Mouse (Mus musculus) liver, adult 2 months (tissue): ENCODE measurements at regions not wholly inside any gene's neighbourhood (a gene's known extent, or its start where the extent isn't known, plus 50 kb on each side); places are given as distances from the start of the nearest gene placed in this dataset.

Experiments
- DNase-seq: peaks from one replicate; pipeline ENCODE4 v3.0.0-alpha.2; 2011; ENCODE audit warnings: low read depth, low spot score; ENCODE audit errors: extremely low read depth
- H3K27ac ChIP-seq: fragments of 200-500 bp; replicated peaks from 2 replicates; pipeline ENCODE4 v1.5.1; 2012; ENCODE audit warnings: low read depth, mild to moderate bottlenecking, control low read depth, inconsistent platforms, low read length; ENCODE audit not compliant: insufficient read depth
- H3K27me3 ChIP-seq: fragments of 200-500 bp; 2 replicates; pipeline ENCODE4 v1.6.1; 2012; ENCODE audit warnings: mild to moderate bottlenecking, moderate library complexity, low read length, inconsistent platforms; ENCODE audit not compliant: control insufficient read depth, insufficient read depth
- H3K36me3 ChIP-seq: fragments of 200-500 bp; 2 replicates; pipeline ENCODE4 v1.6.1; 2012; ENCODE audit warnings: low read length, inconsistent platforms; ENCODE audit not compliant: control insufficient read depth, insufficient read depth
- H3K4me1 ChIP-seq: fragments of 200-500 bp; 2 replicates; pipeline ENCODE4 v1.6.1; 2011; ENCODE audit warnings: low read length; ENCODE audit not compliant: control insufficient read depth, insufficient read depth
- H3K4me3 ChIP-seq: fragments of 200-500 bp; 2 replicates; pipeline ENCODE4 v1.5.1; 2011; ENCODE audit warnings: low read depth, mild to moderate bottlenecking, control low read depth, low read length, moderate library complexity; ENCODE audit not compliant: insufficient read depth
- H3K79me2 ChIP-seq: fragments of 200-500 bp; 2 replicates; pipeline ENCODE4 v1.6.1; 2012; ENCODE audit warnings: inconsistent platforms, mild to moderate bottlenecking, low read length, moderate library complexity; ENCODE audit not compliant: control insufficient read depth, insufficient read depth
- H3K9ac ChIP-seq: fragments of 200-500 bp; 2 replicates; pipeline ENCODE4 v1.6.1; 2012; ENCODE audit warnings: low read depth, mild to moderate bottlenecking, control low read depth, inconsistent platforms, low read length
- CTCF ChIP-seq: fragments of 200-500 bp; IDR thresholded peaks from 2 replicates; pipeline ENCODE4 v1.5.1; 2011; ENCODE audit warnings: low read depth, low read length, control low read depth
- POLR2A ChIP-seq: fragments of 200-500 bp; IDR thresholded peaks from 2 replicates; pipeline ENCODE4 v1.6.1; 2011; ENCODE audit warnings: low read length, control low read depth; ENCODE audit not compliant: insufficient read depth; ENCODE audit errors: extremely low read depth
- WGBS: fragments of 180-500 bp; shearing (Covaris S2); methylation state at CpG from one replicate; pipeline ENCODE4 v1.1.7; 2018; 5-methylcytosine and 5-hydroxymethylcytosine counted together

DNA sequence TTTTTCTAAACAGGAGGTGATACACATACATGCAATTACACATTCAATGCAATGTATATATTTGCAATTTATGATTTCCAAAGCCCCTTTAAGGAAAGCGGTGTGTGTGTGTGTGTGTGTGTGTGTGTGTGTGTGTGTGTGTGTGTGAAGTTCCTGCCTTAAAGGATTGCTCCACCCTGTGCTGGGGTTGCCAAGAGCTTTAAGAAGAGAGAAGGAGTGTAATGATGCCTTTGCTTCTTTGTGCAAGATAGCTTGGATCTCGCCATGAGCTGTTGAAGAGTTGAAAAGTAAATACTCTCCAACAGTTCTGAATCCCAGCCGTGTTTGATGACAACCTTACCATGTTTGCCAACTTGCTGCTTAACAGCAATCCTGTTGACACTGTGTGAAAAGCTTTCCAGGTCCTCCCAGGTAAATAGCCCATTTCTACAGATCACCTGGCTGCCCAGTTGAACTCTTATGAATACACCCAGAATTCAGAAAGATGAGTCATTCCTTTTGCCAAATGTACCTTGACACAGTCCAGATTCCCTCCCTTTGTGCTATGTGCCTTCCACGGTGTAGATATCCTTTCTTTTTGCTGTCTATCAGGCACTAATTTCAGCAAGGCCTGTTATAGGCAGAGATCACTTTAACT is 216.3 kb downstream of the Ikzf2 start:
- no peaks in the 10 kb centered on the region for H3K36me3 ChIP-seq
- TF ChIP-seq POLR2A = no peak
- no peak for TF ChIP-seq CTCF
- no peaks in the 10 kb centered on the region for H3K79me2 ChIP-seq
- 35% methylated on average over 4 of the region's 4 CpGs for WGBS
- no peaks in the 10 kb centered on the region for H3K27me3 ChIP-seq
- H3K4me3 ChIP-seq = no peak overlapping the region
- H3K4me1 ChIP-seq = no peaks in the 10 kb centered on the region
- no peak overlapping the region for H3K27ac ChIP-seq
- H3K9ac ChIP-seq = no peak overlapping the region
- peak; percentile 13 for DNase-seq

DNA sequence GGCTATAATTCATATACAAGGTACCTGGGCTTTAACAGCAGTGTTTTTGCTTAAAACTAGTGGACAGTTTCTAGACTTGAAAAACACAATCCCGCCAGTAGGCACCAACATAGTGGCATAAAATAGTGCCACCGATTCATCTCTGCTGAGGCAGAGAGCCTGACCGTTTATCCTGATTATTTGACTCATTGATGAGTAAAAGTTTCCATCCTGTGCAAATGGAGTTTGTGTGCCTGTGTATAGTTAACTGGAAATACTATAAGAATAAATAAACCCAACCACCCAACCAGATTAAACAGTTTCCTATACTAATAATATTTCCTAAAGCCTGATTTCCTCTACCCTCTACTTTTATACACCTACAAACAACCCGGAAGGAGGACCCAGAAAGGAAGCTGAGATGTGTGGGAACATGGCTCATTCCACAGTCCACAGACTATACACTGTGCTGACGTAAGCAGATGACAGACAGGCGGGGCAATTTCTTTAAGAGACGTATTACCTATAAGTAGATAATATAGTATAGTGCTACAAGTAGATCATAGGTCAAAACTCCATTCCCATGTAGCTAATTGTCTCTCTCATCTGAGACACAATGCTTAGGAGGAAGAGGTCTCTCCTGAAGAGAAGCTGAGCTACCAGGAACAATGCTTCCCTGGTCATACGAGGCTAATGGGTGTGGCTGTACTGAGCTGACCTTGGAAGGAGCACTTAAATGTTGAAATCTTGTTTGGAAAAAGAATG is 217.7 kb downstream of the Ikzf2 start:
- 80% methylated on average over 8 of the region's 8 CpGs for whole genome bisulfite sequencing
- H3K4me3 ChIP-seq = no peak overlapping the region

GRCm38 (mm10) chr1:69466534-69467275 is 220.3 kb downstream of the Ikzf2 start:
- H3K4me1 ChIP-seq = no peaks in the 10 kb centered on the region
- 27% methylated on average over 5 of the region's 5 CpGs for WGBS
- no peaks in the 10 kb centered on the region for H3K79me2 ChIP-seq
- no peak for DNase-seq
- no peak overlapping the region for H3K9ac ChIP-seq
- TF ChIP-seq POLR2A (no peak), CTCF (no peak)
- H3K4me3 ChIP-seq = no peak overlapping the region
- H3K27me3 ChIP-seq = no peaks in the 10 kb centered on the region
- H3K36me3 ChIP-seq = no peaks in the 10 kb centered on the region
- no peak overlapping the region for H3K27ac ChIP-seq

More for the DNA sequence above, 217.7 kb downstream of the Ikzf2 start:
- Histone ChIP-seq H3K27me3 (no peaks in the 10 kb centered on the region), H3K9ac (no peak overlapping the region), H3K4me1 (no peaks in the 10 kb centered on the region), H3K36me3 (no peaks in the 10 kb centered on the region), H3K27ac (no peak overlapping the region), H3K79me2 (no peaks in the 10 kb centered on the region)
- TF ChIP-seq CTCF (no peak), POLR2A (no peak)
- no peak for DNase-seq

GRCm38 (mm10) chr1:69461191-69461590 is 225.9 kb downstream of the Ikzf2 start:
- no peak overlapping the region for H3K9ac ChIP-seq
- no peaks in the 10 kb centered on the region for H3K36me3 ChIP-seq
- no peak for DNase-seq
- H3K4me1 ChIP-seq = no peaks in the 10 kb centered on the region
- H3K27ac ChIP-seq = no peak overlapping the region
- no peak for TF ChIP-seq POLR2A
- no peak for TF ChIP-seq CTCF
- WGBS = 93% methylated on average over 3 of the region's 3 CpGs
- H3K4me3 ChIP-seq = no peak overlapping the region
- H3K79me2 ChIP-seq = no peaks in the 10 kb centered on the region
- no peaks in the 10 kb centered on the region for H3K27me3 ChIP-seq

- no peak for DNase-seq
- no peaks in the 10 kb centered on the region for H3K79me2 ChIP-seq
- no peak for TF ChIP-seq POLR2A
- no peak for TF ChIP-seq CTCF
- H3K36me3 ChIP-seq = no peaks in the 10 kb centered on the region
- no peaks in the 10 kb centered on the region for H3K27me3 ChIP-seq
- H3K4me1 ChIP-seq = no peaks in the 10 kb centered on the region
- no peak overlapping the region for H3K4me3 ChIP-seq
- H3K9ac ChIP-seq = no peak overlapping the region
- H3K27ac ChIP-seq = no peak overlapping the region
Measured at GRCm38 (mm10) chr1:69459899-69460298, 227.1 kb downstream of the Ikzf2 start.
